Mouse (Mus musculus) activated CD4-positive, CD25-positive, alpha-beta regulatory T cell, adult 9 weeks (primary cell): ENCODE data around the gene Lrch2. TPM values are rescaled to one million over a fixed set of nuclear protein-coding genes. Genes with fewer than 3 reads are reported as not detected.

Source experiments
- polyA plus RNA-seq: library from polyadenylated mRNA; unstranded; fragments of 100-300 nt; shearing (Covaris generic); gene quantifications from one replicate; pipeline ENCODE4 v1.2.1, GENCODE M21; 2017

Gene Lrch2
- polyA plus RNA-seq = not detected

DNA sequence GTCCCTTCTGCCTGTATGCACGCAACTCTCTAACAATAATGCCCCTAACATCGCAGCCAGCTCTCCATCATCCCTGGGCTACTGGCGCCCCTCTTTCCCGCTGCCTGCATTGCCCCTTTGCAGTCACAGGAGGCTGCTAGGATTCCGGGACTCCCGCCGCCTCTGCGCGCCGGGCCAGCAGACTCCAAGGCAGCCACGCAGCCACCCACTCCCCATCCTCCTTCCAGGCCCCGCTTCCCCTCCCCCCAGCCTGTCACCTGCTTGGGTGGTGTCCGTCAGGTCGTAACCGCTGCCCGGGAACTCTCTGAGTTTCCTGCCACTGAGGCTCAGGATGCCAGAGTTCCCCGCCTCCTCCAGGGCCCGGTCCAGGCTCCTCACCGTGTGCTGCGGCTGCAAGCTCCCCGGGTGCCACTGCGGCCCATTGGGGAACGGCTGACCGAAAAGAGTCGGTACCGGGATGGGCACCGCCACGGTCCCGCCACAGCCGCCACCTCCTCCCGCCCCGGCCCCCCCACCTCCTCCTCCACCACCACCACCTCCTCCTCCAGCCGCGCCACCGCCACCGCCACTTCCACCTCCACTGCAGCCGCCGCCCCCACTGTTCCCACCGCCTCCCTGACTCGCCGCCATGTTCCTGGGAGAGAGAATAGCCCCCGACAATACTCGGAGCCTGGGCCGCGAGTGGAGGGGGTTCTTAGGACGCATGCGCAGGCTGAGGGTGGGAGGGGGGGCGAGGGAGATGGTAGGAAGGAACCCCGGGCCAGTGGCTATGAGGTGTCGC, at the start of gene Lrch2:
Gene Lrch2 (minus strand): TSS at position 661 of the 781 bp plus-strand sequence.

DNA sequence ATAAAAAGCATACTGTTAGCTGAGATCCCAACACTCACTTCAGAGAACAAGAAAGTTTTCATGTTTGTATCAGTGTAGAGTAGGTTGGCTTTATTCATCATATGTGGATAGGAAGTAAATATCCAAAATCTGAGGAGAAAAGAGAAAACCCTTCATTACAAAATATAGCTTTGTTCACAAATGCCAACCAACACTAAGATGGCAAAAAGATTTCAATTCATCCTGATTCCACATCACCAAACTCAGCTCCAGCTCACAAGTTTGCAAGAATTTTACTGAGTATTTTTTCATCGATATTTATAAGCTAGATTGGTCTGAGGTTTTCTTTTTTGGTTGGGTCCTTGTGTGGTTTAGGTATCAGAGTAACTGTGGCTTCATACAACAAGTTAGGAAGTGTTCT, 100.3 kb downstream of the Lrch2 start, which contains the start of gene Vmn1r239-ps:
Gene Vmn1r239-ps (minus strand): TSS at position 101 of the 400 bp plus-strand sequence.

GRCm38 (mm10) chrX:147429129-147429528, 124.8 kb downstream of the Lrch2 start, which contains the start of gene Il13ra2:
Gene Il13ra2, minus strand, starts transcription at chrX:147429192.

Other genes starting within 250 kb of the Lrch2 start
- not detected for gene Il13ra2, start 124.9 kb downstream of the Lrch2 start, polyA plus RNA-seq
- gene Vmn1r239-ps, start 100.4 kb downstream of the Lrch2 start, polyA plus RNA-seq = not detected
- gene Gm15128, start 211.9 kb upstream of the Lrch2 start, polyA plus RNA-seq = not detected